Mouse (Mus musculus): ENCODE results near the gene Tspan13. TPM values are rescaled to one million over a fixed set of nuclear protein-coding genes. Genes with fewer than 3 reads are reported as not detected.

The Tspan13 gene
- polyA plus RNA-seq, 1 experiment from 2014 or later: 67.8 TPM

DNA sequence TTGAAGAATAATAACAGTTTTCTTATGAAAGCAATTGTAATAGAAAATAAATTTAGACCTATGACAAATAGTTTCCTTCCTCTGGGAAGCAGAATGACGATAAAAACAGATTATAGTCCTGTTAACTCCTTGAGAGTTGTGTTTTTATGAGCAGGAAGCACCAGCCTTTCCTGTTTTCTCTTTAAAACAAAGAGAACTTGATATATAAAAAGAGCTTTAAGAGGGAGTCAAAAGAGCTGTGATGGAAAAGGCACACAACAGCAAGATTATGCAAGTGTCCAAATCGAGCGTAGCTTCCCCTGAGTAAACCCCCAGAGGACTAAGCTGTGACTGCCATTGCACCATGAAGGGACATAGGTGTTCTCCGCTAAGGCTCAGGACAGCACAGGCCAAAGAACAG lies 9.9 kb downstream of the Tspan13 start:
- no peaks in the 10 kb centered on the region for H3K36me3 ChIP-seq
- WGBS: 70% methylated on average over 4 of the region's 4 CpGs
- no peaks in the 10 kb centered on the region for H3K27me3 ChIP-seq
- peaks cover 11% of the 10 kb centered on the region for H3K4me1 ChIP-seq (replicated peaks)
- ATAC-seq (ENCODE audit: insufficient number of reproducible peaks, insufficient read depth, low FRiP score, low TSS enrichment, low read depth): no peak
- H3K9ac ChIP-seq (replicated peaks): no peak overlapping the region
- no peak overlapping the region for H3K4me2 ChIP-seq
- H3K9me3 ChIP-seq: no peaks in the 10 kb centered on the region
- no peak overlapping the region for H3K27ac ChIP-seq
- no peak overlapping the region for H3K4me3 ChIP-seq (replicated peaks)

DNA sequence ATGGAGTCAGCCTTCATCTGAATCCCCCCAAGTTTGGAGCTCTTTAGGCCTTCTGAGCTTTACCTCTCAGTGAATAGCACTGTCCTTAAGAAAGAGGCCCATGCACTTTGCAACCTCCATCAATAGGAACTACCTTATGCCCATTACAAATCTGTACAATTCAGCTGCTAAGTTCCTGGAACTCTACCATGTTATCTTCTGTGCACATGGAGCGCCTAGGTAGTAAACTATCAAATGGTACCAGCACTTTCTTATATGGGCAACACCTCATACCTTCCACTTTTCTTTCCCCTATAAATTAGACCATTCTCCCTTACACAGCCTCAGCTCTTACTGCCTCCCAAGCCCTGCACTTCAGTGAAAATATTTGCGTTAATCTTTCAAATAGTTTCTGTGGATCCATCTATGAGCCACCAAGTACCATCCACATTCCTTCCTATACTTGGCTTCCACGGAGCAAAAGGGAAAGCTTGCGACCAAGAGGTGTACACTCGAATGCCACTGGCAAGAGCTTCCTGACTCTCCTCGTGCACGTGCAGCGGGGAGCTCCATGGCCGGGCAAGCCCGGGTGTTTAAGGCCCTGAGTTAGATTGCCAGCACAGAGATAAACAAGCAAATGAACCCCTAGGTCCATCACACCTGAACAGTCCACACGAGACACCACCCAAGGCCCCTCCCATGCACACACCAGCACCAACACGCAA lies 11.5 kb downstream of the Tspan13 start:
- Histone ChIP-seq H3K36me3 (no peaks in the 10 kb centered on the region), H3K9me3 (no peaks in the 10 kb centered on the region), H3K9ac (replicated peaks) (no peak overlapping the region), H3K4me2 (no peak overlapping the region), H3K4me3 (replicated peaks) (no peak overlapping the region), H3K4me1 (replicated peaks) (peaks cover 11% of the 10 kb centered on the region), H3K27me3 (no peaks in the 10 kb centered on the region), H3K27ac (no peak overlapping the region)
- ATAC-seq (ENCODE audit: insufficient number of reproducible peaks, insufficient read depth, low FRiP score, low TSS enrichment, low read depth): no peak
- WGBS: 90% methylated on average over 12 of the region's 12 CpGs

- ATAC-seq (ENCODE audit: insufficient number of reproducible peaks, insufficient read depth, low FRiP score, low TSS enrichment, low read depth): no peak
- Histone ChIP-seq H3K4me2 (no peak overlapping the region), H3K27ac (peak overlapping the region; percentile 62; the same call in 1 of the 2 replicates), H3K9me3 (no peaks in the 10 kb centered on the region), H3K27me3 (no peaks in the 10 kb centered on the region), H3K4me1 (replicated peaks) (peaks cover 11% of the 10 kb centered on the region), H3K36me3 (no peaks in the 10 kb centered on the region), H3K4me3 (replicated peaks) (no peak overlapping the region), H3K9ac (replicated peaks) (no peak overlapping the region)
- WGBS: 74% methylated on average over 4 of the region's 6 CpGs
Measured at GRCm38 (mm10) chr12:36029687-36030086, 12.6 kb downstream of the Tspan13 start.

DNA sequence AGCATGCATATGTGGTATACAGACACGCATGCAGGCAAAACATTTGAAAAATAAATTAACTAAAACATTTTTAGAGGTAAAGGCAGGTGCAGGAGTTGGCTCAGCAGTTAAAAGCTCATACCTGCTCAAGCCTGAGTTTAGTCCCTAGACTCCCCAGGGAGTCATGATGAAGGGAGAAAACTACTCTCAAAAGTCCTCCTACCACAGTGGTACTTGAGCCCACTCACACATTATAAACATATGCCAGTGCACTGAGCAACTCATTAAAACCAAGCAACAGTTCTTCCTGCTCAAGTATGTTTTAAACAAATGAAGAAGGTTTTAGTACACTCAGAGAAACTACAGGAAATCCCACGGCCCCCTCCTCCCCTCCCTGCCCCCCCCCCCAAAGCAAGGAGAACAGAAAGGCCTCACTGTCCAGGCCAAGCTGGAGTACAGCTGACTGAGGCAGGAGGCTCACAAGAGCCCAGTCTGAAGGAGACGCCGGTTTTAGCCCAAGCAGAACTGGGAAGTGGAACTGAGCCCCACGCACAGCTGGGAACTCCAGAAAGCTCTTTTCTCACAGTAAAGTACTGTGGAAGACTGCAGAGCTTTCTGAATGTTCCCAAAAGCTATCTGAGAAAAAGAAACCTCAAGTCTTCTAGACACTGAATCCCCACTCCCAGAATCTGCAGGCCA lies 13.2 kb downstream of the Tspan13 start:
- ATAC-seq (ENCODE audit: insufficient number of reproducible peaks, insufficient read depth, low FRiP score, low TSS enrichment, low read depth): no peak
- 57% methylated on average over 5 of the region's 5 CpGs for WGBS
- no peak overlapping the region for H3K9ac ChIP-seq (replicated peaks)
- no peak overlapping the region for H3K4me2 ChIP-seq
- no peaks in the 10 kb centered on the region for H3K9me3 ChIP-seq
- H3K27me3 ChIP-seq: no peaks in the 10 kb centered on the region
- H3K4me3 ChIP-seq (replicated peaks): no peak overlapping the region
- H3K4me1 ChIP-seq (replicated peaks): peaks cover 11% of the 10 kb centered on the region
- no peaks in the 10 kb centered on the region for H3K36me3 ChIP-seq
- H3K27ac ChIP-seq: peak overlapping the region; percentile 62

DNA sequence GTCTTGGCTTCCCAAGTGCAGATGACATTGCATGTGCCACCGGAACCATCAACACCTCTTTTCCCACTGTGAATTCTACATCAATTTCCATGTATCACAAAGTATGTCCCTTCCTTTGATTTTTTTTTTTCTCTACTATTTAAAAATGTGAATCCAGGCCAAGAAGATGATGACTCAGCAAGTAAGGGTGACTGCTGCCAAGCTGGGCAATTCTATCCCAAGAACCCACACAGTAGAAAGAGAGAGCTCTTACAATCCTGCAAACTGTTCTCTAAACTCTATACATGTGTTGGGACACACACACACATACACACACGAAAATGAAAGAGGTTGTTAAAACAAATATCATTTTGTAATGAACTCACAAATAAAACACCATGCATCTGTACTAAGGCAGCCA lies 15.1 kb downstream of the Tspan13 start:
- no peak overlapping the region for H3K9ac ChIP-seq (replicated peaks)
- H3K4me2 ChIP-seq: no peak overlapping the region
- peaks cover 11% of the 10 kb centered on the region for H3K4me1 ChIP-seq (replicated peaks)
- H3K36me3 ChIP-seq: no peaks in the 10 kb centered on the region
- no peak overlapping the region for H3K4me3 ChIP-seq (replicated peaks)
- H3K9me3 ChIP-seq: no peaks in the 10 kb centered on the region
- H3K27me3 ChIP-seq: no peaks in the 10 kb centered on the region
- no peak for ATAC-seq (ENCODE audit: insufficient number of reproducible peaks, insufficient read depth, low FRiP score, low TSS enrichment, low read depth)
- WGBS: 83% methylated on average over 2 of the region's 2 CpGs
- no peak overlapping the region for H3K27ac ChIP-seq

DNA sequence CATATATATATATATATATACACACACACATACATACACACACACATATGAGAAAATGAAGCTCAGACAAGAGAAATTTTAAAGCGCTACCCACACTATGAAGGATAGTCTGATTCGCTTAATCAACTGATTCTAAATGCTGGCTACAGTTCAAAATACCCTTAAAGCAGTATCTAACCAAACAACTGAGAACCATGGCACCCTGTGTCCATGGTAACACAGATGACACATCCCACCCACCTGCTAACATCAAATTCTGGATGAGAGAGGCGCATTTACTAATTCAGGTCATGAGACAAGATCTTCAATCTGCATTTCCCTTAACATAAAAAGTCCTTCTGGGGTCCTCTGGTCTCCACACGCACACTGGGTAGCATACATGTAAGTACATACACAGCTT lies 16.2 kb downstream of the Tspan13 start:
- H3K36me3 ChIP-seq: no peaks in the 10 kb centered on the region; the same call in 1 of the 2 replicates
- no peak overlapping the region for H3K4me3 ChIP-seq (replicated peaks)
- H3K4me1 ChIP-seq (replicated peaks): peaks cover 11% of the 10 kb centered on the region
- no peak overlapping the region for H3K9ac ChIP-seq (replicated peaks)
- H3K4me2 ChIP-seq: no peak overlapping the region
- no peak for ATAC-seq (ENCODE audit: insufficient number of reproducible peaks, insufficient read depth, low FRiP score, low TSS enrichment, low read depth)
- no peak overlapping the region for H3K27ac ChIP-seq
- WGBS: 90% methylated on average over 4 of the region's 4 CpGs
- H3K27me3 ChIP-seq: no peaks in the 10 kb centered on the region
- H3K9me3 ChIP-seq: no peaks in the 10 kb centered on the region

DNA sequence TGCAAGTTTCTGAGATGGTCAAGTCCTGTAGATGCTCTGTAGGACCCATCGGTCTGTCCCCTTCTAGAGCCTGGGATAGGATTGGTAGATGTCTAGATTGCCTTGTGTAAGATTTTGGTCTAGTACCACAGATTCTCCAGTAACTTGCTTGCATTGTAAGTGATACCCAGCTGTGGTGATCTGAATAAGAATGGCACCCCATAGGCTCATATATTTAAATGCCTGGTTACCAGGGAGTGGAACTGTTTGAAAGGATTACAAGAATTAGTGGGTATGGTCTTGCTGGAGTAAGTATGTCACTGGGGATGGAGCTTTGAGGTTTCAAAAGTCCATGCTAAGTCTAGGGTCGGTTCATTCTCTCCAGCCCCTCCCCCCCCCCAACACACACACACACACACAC lies 21.6 kb downstream of the Tspan13 start:
- WGBS: 97% methylated on average over 2 of the region's 2 CpGs
- no peak for ATAC-seq (ENCODE audit: insufficient number of reproducible peaks, insufficient read depth, low FRiP score, low TSS enrichment, low read depth)
- Histone ChIP-seq H3K27me3 (no peaks in the 10 kb centered on the region), H3K4me2 (no peak overlapping the region), H3K36me3 (peaks cover 7% of the 10 kb centered on the region), H3K9ac (replicated peaks) (no peak overlapping the region), H3K27ac (no peak overlapping the region), H3K4me3 (replicated peaks) (no peak overlapping the region), H3K9me3 (no peaks in the 10 kb centered on the region), H3K4me1 (replicated peaks) (no peaks in the 10 kb centered on the region)

DNA sequence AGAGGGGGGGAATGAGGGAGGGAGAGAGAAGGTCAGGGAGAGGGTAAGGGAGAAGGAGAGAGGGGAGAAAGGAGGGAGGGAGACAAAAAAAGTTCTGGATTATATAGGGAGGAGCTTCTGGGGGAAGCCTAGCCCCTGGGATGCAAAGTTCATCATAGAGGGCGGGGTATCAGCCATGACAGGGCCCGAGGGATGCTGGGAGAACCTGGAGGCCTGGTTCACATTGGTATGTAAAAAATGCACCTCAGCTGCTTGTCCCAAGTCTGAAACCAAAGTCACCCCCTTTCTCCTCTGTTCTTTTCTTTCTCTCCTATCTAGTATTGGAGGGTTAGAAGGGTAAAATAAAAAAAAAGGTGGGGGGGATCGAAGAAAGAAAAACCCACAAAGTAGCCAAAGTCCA lies 22.2 kb downstream of the Tspan13 start:
- Histone ChIP-seq H3K9ac (replicated peaks) (no peak overlapping the region), H3K36me3 (peaks cover 8% of the 10 kb centered on the region)
- WGBS: 96% methylated on average over 3 of the region's 3 CpGs

DNA sequence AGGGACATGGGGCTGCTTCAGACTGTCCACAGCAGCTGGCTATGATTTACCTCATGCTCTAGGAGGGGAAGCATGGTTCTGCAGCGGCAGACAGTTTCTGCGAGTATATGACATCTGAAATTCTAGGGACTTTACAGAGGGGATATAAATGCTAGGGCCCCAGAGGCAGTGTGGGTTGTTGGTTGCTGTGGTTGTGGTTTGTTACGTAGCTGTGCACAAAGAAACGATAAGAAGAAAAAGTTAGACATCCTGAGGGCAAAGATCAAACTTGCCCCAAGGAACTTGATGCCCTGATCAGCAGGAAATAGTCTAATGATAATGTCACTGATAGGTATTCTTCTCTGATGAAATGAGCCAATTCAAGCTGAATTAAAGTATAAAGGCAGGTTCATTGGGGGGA lies 22.7 kb downstream of the Tspan13 start:
- ATAC-seq (ENCODE audit: insufficient number of reproducible peaks, insufficient read depth, low FRiP score, low TSS enrichment, low read depth): no peak
- Histone ChIP-seq H3K9ac (replicated peaks) (no peak overlapping the region), H3K27ac (no peak overlapping the region), H3K4me3 (replicated peaks) (no peak overlapping the region), H3K36me3 (peaks cover 8% of the 10 kb centered on the region), H3K9me3 (no peaks in the 10 kb centered on the region), H3K4me1 (replicated peaks) (no peaks in the 10 kb centered on the region), H3K4me2 (no peak overlapping the region), H3K27me3 (no peaks in the 10 kb centered on the region)
- WGBS: 89% methylated on average over 4 of the region's 4 CpGs

More for the DNA sequence above, 22.2 kb downstream of the Tspan13 start:
- H3K9me3 ChIP-seq: no peaks in the 10 kb centered on the region
- H3K4me1 ChIP-seq (replicated peaks): no peaks in the 10 kb centered on the region
- H3K27me3 ChIP-seq: no peaks in the 10 kb centered on the region
- no peak overlapping the region for H3K4me3 ChIP-seq (replicated peaks)
- no peak overlapping the region for H3K27ac ChIP-seq
- no peak for ATAC-seq (ENCODE audit: insufficient number of reproducible peaks, insufficient read depth, low FRiP score, low TSS enrichment, low read depth)
- no peak overlapping the region for H3K4me2 ChIP-seq

DNA sequence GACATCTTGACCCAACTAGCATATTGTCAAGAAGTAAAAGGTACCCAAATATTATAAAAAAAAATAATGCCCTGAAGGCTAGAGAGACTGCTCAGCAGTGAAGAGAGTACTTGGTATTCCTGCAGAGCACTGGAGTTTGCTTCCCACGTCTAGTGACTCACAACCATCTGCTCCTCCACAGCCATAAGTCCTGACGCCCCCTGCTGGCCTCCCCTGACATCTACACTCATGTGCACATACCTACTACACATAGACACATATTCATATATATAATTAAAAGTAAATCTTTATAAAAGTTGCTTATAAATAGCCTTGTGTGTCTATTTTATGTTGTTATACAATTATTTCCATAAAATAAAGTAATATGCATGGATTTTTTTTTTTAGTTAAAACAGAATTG lies 24.5 kb downstream of the Tspan13 start:
- Histone ChIP-seq H3K9me3 (no peaks in the 10 kb centered on the region), H3K27me3 (no peaks in the 10 kb centered on the region), H3K9ac (replicated peaks) (no peak overlapping the region), H3K4me1 (replicated peaks) (no peaks in the 10 kb centered on the region), H3K27ac (no peak overlapping the region), H3K4me3 (replicated peaks) (no peak overlapping the region), H3K36me3 (peaks cover 8% of the 10 kb centered on the region), H3K4me2 (no peak overlapping the region)
- 75% methylated on average over 2 of the region's 2 CpGs for WGBS
- no peak for ATAC-seq (ENCODE audit: insufficient number of reproducible peaks, insufficient read depth, low FRiP score, low TSS enrichment, low read depth)

DNA sequence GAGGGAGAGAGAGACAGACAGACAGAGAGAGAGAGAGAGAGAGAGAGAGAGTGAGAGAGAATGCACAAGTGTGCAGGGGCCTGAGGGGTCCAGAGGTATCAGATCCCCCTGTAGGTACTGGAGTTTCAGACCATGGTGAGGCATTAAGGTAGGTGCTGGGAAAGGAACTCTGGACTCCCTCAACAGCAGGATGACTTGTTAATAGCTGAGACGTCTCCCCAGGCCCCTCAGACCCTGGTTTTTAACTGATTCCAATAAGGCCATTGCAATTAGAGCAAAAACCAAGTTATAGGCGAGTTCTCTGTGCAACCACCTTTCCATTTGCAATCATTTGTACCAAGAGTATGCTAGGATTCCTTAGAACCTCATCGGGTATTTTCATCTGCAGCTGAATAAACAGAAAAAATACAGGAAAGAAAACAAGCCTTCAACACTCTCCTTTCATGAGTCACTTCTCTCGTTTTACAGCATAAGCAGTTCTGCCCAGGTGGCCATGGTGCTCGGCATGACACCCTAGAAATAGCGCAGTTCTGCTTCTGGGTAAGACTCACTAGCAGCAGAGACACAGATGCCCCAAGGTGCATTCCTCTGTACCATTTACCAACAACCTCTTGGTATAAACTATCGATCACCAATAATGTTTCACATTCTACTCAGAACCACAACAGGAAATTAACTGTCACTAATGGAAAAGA lies 28.9 kb downstream of the Tspan13 start:
- Histone ChIP-seq H3K4me3 (replicated peaks) (no peak overlapping the region), H3K9me3 (no peaks in the 10 kb centered on the region), H3K4me2 (no peak overlapping the region), H3K27me3 (no peaks in the 10 kb centered on the region), H3K4me1 (replicated peaks) (no peaks in the 10 kb centered on the region), H3K36me3 (0 out of 2 replicates have a peak, but pooled peaks cover 5% of the 10 kb centered on the region), H3K27ac (no peak overlapping the region), H3K9ac (replicated peaks) (no peak overlapping the region)
- WGBS: 55% methylated on average over 7 of the region's 7 CpGs
- ATAC-seq (ENCODE audit: insufficient number of reproducible peaks, insufficient read depth, low FRiP score, low TSS enrichment, low read depth): no peak
